Mouse (Mus musculus) megakaryocyte-erythroid progenitor cell, adult 5-6 weeks (primary cell): ENCODE results near the gene Evc2. TPM values are rescaled to one million over a fixed set of nuclear protein-coding genes. Genes with fewer than 3 reads are reported as not detected.
A peak's percentile ranks its signal among the peaks of the same experiment; 100 is the strongest.

Experiments
- ATAC-seq: replicated peaks from 2 replicates; pipeline ENCODE4 v1.8.0; 2016; ENCODE audit warnings: mild to moderate bottlenecking, inconsistent platforms; ENCODE audit not compliant: severe bottlenecking, poor library complexity, low FRiP score, low TSS enrichment
- total RNA-seq, 2 experiments: library from RNA; stranded (forward) in 1 of 2; stranded (reverse) in 1 of 2; fragments of 200-1000, 215-1000 nt in 1 of 2; fragments of >200 nt in 1 of 2; fragmentation: Nextera tagmentation in 1 of 2; gene quantifications; 2 replicates each; pipeline ENCODE4 v1.2.3; 2014 to 2017

Gene Evc2
- total RNA-seq (2014; fragmentation: Nextera tagmentation), result 0.07 TPM in 1 of 2 replicates, not detected in the other
- total RNA-seq (2017), result not detected in 2 replicates

DNA sequence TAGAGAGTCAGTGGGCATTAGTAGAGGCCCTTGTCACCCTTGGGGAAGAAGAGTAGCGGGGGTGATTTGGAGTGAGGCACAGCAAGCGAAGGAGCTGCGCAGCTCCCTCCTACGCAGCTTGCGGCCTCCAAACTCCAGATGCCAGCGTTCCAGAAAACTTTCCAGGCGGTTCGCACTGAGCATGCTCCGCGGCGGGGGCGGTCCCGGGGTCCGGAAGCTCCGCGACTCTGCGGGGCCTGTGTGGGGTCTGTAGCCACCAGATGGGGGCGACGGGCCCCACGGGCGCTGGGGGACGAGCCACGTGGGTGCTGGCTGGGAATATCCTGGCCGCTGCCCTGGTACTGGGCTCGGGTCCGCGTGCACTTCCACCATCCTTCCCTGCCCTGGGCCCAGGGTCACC, at the start of gene Evc2:
Gene Evc2 (plus strand): TSS at position 212 of the 400 bp plus-strand sequence.
- ATAC-seq, result no peak

DNA sequence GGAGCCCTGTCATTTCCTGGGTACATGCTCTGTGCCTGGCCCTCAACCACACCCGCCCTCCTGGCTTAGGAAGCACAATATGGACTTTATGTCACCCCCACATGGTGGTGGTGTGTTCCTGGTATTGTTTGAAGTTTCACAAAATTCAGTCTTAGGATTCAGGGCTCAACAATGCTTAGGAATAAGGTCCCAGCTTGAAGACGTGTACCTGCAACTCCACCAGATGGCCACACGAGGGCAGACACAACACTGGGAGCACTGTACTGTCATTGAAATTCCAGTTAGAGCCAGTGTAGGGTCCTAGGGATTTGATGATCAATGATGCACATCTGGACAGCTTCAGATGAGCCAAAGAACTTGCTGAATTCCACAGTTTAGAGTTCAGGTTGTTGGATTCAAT, 49.1 kb upstream of the Evc2 start:
- peak; percentile 68; the same call in 1 of the 2 replicates for ATAC-seq

DNA sequence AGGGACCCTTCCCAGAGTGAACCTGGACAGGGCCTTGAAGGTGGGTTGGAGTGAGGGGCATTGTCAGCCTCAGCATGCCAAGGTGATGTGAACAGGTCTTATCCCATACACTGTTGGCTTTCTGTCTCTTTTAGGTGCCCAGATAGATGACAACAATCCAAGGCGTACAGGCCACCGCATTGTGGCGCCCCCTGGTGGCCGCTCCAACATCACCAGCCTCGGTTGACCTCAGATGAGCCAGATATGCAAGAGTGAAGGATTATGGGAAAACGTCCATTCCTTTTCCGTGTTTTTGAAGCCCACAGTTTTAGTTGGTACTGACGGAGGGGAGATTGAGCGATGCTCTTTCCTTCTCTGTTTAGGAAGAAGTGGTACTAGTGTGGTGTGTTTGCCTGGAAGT, 47.3 kb upstream of the Evc2 start:
- ATAC-seq, result no peak

DNA sequence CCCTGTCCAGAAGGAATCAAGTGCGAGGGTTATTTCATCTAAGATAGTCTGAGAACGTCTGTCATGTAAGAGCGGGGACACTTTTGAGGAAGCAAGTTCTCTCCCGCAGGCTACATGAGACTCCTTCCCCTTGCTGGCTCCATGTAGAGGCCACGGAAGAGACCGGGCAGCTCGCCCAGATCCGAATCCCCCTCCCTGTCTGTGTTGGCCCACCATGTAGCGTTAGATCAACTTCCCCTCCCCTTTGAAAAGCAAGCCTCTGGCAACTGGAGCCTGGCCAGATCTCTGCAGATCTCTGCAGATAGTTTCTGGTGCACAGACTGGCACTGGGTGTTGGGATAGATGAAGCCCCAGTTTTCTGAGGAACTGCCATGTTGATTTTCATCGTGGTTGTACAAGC, 41.6 kb upstream of the Evc2 start:
- ATAC-seq, result no peak

DNA sequence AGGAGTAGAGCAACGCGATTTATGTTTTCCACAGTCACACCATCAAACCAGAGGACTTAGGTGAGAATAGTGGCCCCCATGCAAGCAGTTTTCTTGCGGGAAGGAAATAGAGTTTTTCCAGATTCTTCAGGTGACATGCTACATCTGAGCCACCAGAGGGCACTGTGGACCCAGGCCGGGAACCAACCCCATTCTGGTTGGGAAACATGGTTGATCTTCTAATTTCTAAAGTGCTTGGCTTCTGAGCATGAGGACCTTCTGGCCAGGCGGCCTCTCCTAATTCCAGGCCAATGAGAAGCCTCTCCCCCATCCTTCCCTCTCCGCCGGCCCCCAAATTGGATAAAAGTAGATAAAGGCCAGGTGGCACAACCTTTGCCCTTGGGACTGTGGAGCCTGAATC, 39.9 kb upstream of the Evc2 start:
- ATAC-seq, result no peak

DNA sequence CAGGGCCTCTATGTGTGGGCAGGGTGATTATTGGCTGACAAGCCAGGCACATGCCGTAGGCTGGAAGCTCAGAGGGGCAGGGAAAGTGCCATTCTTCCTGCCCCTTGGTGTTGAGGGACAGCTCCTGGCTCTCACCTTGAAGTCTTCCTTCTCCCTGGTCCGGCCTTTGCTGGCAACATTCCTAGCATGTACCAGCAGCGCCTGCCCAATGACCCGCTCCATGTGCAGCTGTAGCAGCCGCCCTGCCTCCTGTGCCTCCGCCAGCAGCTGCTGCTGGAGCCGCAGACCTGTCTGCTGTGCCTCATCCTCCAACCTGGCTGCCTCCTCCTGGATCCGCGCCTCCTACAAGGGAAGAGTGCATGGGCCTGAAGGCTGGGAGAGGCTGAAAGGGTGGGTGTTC, 28.3 kb upstream of the Evc2 start:
- ATAC-seq, result no peak

DNA sequence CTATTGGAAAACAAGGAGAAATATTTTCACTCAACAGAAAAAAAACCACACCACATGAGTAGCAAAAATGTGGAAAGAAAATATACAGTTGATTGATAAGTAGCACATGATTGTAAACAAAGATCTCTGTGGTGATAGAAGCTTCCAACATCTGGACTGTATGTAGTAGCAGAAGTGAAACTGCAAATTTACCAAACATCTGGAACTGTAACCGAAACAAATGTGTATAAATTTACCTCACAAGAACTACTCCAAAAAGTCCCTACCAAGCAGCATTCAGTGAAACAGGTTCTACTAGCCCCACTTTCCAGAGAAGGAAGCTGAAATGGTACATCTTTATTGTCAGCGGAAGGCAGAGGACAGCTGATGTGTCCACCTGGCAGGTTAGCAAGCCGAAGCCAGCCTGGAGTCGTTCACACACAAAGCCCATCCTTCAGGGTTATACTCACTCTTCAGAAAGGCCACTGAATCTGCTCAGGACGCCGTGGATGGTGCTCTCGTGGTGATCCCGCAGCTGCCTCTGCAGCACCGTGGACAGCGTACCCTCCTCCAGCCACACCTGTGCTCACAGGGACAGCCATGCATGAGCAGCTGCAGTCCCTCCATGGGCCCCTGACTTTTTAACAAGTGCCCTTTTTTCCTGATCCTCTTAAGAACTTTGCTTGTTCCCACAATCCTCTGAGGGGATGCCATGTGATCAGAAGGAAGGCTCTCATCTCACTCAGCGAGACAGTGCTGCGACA, 25.1 kb upstream of the Evc2 start:
- no peak for ATAC-seq

DNA sequence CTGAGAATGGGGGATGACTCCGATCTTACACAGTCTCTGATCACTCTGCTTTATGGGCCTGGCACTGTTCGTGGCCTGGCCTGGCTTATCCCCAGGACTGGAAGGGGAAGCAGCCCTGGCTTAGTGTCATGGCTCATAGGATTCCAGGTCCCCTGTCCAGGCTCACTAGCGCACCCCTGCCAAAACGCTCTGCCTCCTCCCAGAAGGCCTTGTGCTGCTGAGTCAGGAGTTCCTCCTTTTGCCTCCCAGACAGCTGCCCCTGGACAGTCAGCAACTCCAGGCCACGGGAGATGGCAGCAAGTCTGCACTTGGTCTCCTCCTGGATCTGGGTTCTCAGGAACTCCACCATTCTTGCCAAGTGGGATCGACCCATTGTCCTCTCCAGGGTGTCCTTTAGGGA, 19.6 kb upstream of the Evc2 start:
- no peak for ATAC-seq

DNA sequence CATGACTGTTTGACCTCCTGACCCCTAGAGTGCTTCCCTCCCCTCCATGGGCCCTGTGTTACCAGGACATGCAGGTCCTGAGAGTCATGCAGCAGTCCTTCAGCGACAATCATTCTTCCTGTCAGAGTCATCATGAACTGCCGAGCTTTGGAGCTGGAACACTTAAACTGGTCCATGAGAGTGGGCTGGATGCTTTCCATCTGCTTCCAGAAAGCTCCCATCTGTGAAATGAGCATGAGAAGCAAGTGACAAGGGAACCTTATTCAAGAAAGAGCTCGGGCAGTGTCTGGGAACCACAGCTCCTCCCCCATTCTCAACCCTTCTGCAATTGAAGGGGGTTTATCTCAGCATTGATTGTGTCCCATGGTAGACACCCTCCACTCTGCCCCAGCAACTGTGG, 18.1 kb upstream of the Evc2 start:
- no peak for ATAC-seq

DNA sequence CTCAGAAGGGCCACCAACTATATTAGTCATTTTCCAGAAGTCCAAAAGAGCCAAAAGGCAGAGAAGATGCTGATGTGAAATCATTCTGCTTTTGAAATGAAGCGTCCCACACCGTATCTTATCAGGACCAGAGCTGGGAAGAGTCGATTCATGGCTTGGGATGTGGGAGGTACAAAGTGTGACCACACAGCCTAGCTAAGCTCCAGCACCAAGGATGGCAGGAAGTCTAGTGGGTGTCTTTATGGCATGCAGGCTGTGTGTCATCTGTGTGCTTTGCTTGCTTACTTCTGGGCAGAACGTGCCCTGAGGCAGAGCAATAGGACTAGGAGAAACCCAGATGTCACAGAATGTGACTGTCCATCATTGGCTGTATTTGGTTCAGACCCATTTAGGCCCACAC, 17.5 kb upstream of the Evc2 start:
- ATAC-seq, result no peak

DNA sequence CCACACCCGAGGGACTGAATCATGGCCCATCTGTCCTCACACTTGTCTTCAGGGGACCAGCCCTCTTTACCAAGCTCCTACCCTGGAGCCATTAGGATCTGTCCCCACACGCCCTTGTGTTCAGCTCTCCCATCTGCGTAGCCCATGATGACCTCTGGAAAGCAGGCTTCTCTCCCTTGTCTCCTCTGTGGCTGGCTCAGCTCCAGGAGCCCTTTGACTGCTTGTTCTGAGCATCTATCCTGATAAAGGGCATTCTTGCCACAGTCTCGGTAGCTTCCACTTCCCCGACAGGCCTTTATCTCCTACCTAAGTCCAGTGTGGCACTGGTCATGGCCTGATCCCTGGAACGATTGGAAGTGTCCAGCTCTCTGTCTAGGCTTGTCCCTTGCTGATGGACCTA, 11.6 kb upstream of the Evc2 start:
- no peak for ATAC-seq

DNA sequence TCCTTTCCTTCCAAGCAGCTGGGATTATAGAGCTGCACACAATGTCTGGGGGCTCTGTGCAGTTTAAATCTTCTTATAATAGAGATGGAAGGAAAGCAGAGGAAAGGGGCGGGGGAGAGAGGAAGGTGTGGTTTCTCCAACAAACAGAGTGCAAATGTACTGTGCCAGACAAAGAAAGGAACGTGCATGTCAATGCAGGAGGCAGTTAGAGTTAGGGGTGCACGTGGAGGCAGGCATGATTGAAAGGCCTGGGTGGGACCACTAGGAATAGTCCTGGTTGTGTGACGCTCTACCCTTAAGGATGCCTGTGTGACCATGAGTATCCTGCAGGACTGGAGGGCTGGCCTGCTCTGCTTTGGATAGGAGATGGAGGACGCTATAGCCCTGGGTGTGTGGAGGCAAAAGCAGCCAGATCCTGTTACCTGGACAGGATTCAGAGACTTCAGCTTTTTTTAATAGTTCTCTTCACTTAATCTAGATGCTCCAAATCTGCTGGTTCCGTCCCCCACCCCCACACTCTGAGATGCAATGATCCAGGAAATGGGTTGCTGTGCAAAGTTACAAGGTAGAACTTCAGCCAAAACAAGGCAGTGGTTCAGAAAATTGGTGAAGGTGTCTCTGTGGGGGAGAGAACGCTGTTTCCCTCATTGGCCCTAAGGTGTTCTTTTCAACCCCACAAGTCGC, 7.7 kb upstream of the Evc2 start:
- no peak for ATAC-seq

DNA sequence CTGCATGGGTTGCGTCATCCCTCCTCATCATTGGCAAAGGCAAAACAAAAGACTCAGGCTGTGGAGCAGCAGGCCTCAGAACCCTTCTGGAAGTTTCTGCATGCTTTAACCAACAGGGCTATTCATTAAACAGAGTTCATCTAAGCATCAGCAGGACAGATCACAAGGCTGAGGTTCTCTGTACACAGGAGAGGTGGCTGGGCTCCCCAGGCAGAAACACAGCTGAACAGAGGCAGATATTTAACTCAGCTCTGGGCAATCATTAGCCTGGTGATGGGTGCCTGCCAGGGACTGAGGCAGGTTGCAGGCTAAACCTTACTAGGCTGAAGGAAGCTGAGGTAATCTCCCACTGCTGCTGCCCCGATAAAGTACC, 7.2 kb upstream of the Evc2 start:
- no peak for ATAC-seq

DNA sequence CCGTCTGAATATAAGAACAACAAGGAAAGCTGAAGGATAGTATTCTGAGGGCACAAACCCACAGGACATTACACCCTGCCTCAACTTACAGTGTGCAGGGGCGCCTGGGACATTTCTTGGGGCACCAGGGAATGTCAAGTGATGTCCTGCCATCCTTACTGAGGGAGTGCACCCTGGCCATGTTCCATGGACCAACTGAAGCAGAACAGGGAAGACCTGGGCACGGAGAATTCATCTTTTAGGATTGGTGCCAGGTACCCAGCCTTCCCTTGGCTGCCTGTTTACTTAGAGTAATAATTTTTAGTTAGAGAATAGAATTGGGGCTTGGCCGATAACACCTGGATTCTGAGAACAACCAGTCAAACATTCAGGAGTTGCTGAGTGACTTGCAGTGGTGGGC, 6.2 kb upstream of the Evc2 start:
- no peak for ATAC-seq

DNA sequence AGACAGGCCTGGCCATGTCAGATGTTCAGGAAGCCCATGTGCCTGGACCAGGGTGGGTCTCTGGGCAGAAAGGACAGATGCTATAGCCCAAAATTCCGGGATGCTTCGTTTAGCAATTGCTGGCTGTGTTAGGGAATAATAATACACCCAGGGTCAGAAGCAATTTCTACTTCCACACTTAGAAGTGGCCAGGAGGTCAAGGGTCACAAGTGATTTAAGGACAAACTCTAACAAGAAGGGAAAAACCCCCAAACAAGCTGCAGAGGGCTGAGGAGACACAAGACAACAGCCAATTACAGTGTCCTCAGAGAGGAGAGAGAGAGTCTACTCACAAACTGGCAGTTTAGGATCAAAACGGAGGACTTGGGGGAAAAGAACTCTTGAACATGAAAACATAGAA, 3.2 kb upstream of the Evc2 start:
- ATAC-seq, result no peak

DNA sequence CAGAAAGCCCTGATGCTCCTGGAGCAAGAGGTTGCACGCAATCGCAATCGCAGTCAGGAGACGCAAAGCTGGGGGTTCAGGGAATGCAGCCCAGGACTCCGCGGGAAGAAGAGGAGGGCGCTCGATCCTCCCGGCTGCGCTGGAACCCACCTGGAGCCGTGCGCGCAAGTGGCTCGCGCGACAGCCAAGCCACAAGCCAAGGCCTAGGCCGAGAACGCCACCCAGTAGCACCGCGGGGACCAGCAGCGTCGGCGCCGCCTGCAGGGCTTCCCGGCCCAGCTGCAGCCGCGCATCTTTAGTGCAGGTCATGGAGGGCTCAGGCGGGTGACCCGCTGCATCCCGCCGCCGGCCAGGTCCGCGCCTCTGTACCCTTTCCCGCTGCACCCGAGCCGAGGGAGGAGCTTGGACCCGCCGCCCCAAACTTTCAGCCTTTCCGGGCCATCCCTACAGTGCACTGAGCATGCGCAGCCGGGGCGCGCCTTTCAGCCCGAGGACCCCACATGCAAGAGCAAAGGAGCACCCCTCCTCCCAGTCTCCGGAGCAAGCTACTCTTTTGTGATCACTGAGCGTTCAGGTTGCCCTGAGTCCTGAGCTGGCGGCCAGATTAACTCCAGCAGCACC, 1.7 kb upstream of the Evc2 start, which contains the start of gene Evc:
Gene Evc (minus strand): TSS at position 410 of the 621 bp plus-strand sequence.
- no peak for ATAC-seq

DNA sequence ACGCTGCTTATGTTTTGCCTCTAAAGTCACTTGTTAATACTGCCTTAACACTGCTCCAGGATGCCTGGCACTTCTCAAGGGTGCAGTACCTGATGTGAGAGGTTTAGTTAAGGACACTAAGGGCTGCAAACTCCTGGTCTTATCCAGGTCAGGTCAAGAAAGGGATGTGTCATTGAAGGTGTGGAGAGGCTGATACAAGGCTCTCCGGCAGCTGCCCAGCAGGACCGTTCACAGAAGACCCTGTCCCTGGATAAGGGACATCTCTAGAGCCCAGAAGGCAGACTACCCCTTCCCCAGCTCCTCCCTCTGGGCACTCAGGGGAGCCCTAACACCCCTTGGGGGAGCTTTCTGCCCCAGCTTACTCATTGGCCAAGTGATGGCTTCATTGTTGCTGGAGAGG, 603 bp upstream of the Evc2 start:
- no peak for ATAC-seq

DNA sequence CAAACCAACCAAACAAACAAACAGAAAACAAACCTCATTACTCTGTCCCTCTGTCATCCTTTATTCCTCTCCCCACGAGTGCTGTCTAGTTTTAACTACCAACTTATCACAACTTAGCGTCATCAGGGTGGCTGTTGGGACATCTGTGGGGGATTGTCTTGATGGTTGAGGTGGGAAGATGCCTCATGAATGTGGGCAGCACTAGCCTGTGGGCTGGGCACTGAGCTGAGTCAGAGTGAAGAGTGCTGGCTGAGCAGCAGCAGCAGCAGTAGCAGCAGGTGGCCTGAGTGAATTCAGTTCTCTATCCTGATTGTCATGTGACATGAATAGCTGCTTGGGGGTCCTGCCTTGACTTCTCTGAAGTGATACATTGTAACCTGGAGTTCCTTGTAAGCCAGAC, 5.7 kb downstream of the Evc2 start:
- ATAC-seq, result no peak

DNA sequence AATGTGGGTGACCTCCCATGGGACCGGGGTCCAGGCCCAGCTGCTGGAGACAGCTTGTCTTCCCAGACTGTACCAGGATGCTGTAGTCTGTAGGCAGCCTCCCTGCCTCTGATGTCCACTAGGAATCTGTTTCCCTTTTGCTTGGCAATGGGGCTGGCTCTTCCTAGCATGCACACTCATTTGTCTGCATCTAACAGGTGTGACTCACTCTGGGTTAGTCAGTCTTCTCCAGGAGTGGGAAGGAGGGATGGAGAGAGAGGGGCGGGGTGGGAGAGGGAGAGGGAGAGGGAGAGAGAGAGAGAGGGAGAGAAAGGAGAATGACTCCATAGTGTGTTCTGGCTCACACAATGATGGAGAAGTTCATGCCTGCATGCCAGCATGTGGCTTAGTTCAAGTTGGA, 13.5 kb downstream of the Evc2 start:
- ATAC-seq, result no peak

DNA sequence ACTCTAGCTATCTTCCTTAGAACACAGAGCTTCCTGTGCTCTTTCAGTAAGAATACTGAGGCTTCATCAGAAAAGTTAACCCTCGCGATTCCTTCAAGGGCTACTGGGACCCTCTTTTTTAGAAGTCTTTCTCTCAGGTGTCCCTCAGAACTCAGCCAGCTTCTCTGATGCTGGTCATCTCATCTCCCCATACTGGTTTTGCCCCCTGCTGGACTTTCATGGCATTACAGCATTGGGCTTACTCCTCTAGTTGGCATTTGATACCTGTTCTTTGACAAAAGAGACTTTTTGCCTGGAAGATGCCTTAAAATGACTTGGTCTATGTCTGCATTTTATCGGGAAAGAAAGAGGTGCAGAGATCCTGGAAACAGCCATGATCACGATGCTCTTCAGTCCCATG, 16.1 kb downstream of the Evc2 start:
- no peak for ATAC-seq

DNA sequence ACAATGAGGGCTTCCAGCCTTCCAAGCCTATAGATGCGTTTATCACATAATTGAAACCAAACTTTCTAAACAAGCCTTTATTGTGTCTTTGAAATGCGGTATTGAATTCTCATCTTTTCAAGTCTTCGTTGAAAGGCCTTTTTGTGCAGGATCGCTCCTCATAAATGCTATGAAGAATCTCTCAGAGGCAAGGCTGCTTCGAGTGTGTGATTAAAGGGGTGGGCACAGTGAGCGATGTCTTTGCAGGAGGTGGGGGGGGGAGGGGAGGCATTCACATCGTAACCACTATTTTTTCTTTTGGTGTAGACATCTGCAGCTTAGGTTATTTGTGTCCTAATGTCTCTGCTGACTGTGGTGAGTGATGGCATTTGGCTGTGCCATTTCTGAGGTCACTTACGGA, 17.7 kb downstream of the Evc2 start:
- no peak for ATAC-seq
